Mouse (Mus musculus) limb, embryonic 14.5 days (tissue): ENCODE measurements around the gene Fcgrt. TPM values are rescaled to one million over a fixed set of nuclear protein-coding genes. Genes with fewer than 3 reads are reported as not detected.

Experiments
- ATAC-seq: fragments of 200-750 bp; cut with Nextera tagmentation; 2 replicates; pipeline ENCODE4 v1.8.0; 2017; ENCODE audit warnings: low read depth, moderate number of reproducible peaks, moderate TSS enrichment; ENCODE audit not compliant: low FRiP score
- DNase-seq: peaks from one replicate; pipeline ENCODE4 v3.0.0-alpha.2; 2015; ENCODE audit warnings: low spot score
- H3K27ac ChIP-seq: fragments of 300-500 bp; sonication (generic); replicated peaks from 2 replicates; pipeline ENCODE4 v1.5.1; 2014; ENCODE audit warnings: low read depth, mild to moderate bottlenecking, low read length, moderate library complexity, mixed read lengths
- H3K27me3 ChIP-seq: fragments of 300-500 bp; sonication (generic); 2 replicates; pipeline ENCODE4 v1.6.1; 2014; ENCODE audit warnings: low read length, mixed read lengths; ENCODE audit not compliant: control insufficient read depth, insufficient read depth
- H3K36me3 ChIP-seq: fragments of 300-500 bp; sonication (generic); 2 replicates; pipeline ENCODE4 v1.6.1; 2014; ENCODE audit warnings: mild to moderate bottlenecking, low read length, moderate library complexity, mixed read lengths; ENCODE audit not compliant: control insufficient read depth, insufficient read depth
- H3K4me1 ChIP-seq: fragments of 300-500 bp; sonication (generic); 2 replicates; pipeline ENCODE4 v1.6.1; 2014; ENCODE audit warnings: antibody characterized with exemption, low read length, mixed read lengths; ENCODE audit not compliant: control insufficient read depth, insufficient read depth
- H3K4me2 ChIP-seq: fragments of 300-500 bp; sonication (generic); replicated peaks from 2 replicates; pipeline ENCODE4 v1.6.1; 2014; ENCODE audit warnings: low read depth, mild to moderate bottlenecking, low read length, moderate library complexity; ENCODE audit not compliant: severe bottlenecking
- H3K4me3 ChIP-seq: fragments of 300-500 bp; sonication (generic); replicated peaks from 2 replicates; pipeline ENCODE4 v1.5.1; 2014; ENCODE audit warnings: low read length
- H3K9ac ChIP-seq: fragments of 300-500 bp; sonication (generic); 2 replicates; pipeline ENCODE4 v1.6.1; 2014; ENCODE audit warnings: mild to moderate bottlenecking, low read depth, low read length, moderate library complexity; ENCODE audit not compliant: severe bottlenecking
- H3K9me3 ChIP-seq: fragments of 300-500 bp; sonication (generic); 2 replicates; pipeline ENCODE4 v1.6.1; 2016; ENCODE audit warnings: low read length; ENCODE audit not compliant: control insufficient read depth
- POLR2A ChIP-seq: fragments of 200-500 bp; IDR thresholded peaks from 2 replicates; pipeline ENCODE4 v1.8.0; 2012; ENCODE audit warnings: inconsistent platforms, mild to moderate bottlenecking, moderate library complexity, borderline replicate concordance; ENCODE audit not compliant: insufficient read depth, insufficient read length; ENCODE audit errors: extremely low read depth
- WGBS: fragments of 180-500 bp; shearing (Covaris S2); extraction: QIAGEN DNeasy Blood & Tissue Kit; methylation state at CpG from one replicate; pipeline ENCODE4 v1.1.7; 2014; 5-methylcytosine and 5-hydroxymethylcytosine counted together
- polyA plus RNA-seq, 2 experiments: library from polyadenylated mRNA; depleted of rRNA in 1 of 2; stranded (reverse) in 1 of 2; unstranded in 1 of 2; fragments of >200 nt; fragmentation: Nextera tagmentation in 1 of 2; extraction: Ambion mirVana in 1 of 2; gene quantifications; 2 replicates each; pipeline versions ENCODE4 v1.2.1 to v1.2.3; 2012 to 2014

Gene Fcgrt
- polyA plus RNA-seq, 2 experiments = 56.1 to 88.4 TPM

- Histone ChIP-seq H3K27me3 (no peaks in the 10 kb centered on the region), H3K9ac (no peak overlapping the region), H3K4me3 (no peak overlapping the region), H3K4me2 (no peak overlapping the region), H3K4me1 (peaks cover 12% of the 10 kb centered on the region), H3K9me3 (no peaks in the 10 kb centered on the region), H3K36me3 (no peaks in the 10 kb centered on the region), H3K27ac (no peak overlapping the region)
- ATAC-seq (no peak), DNase-seq (no peak)
- no peak for TF ChIP-seq POLR2A
- 83% methylated on average over 9 of the region's 10 CpGs for WGBS
Observed at GRCm38 (mm10) chr7:45058607-45059571, 44.8 kb downstream of the Fcgrt start.

GRCm38 (mm10) chr7:45056972-45057348, 46.7 kb downstream of the Fcgrt start:
- Histone ChIP-seq H3K9ac (no peak overlapping the region), H3K4me3 (no peak overlapping the region), H3K9me3 (no peaks in the 10 kb centered on the region), H3K27me3 (no peaks in the 10 kb centered on the region), H3K27ac (no peak overlapping the region), H3K4me2 (no peak overlapping the region), H3K4me1 (peaks cover 7% of the 10 kb centered on the region), H3K36me3 (no peaks in the 10 kb centered on the region)
- DNase-seq = no peak
- no peak for ATAC-seq
- TF ChIP-seq POLR2A = no peak

GRCm38 (mm10) chr7:45056329-45056971, 47.2 kb downstream of the Fcgrt start:
- Histone ChIP-seq H3K36me3 (no peaks in the 10 kb centered on the region), H3K4me1 (peaks cover 3% of the 10 kb centered on the region), H3K9ac (no peak overlapping the region), H3K4me3 (no peak overlapping the region), H3K9me3 (no peaks in the 10 kb centered on the region), H3K27me3 (no peaks in the 10 kb centered on the region), H3K4me2 (no peak overlapping the region), H3K27ac (no peak overlapping the region)
- 74% methylated on average over 14 of the region's 14 CpGs for WGBS
- TF ChIP-seq POLR2A = no peak
- DNase-seq (no peak), ATAC-seq (no peak)

GRCm38 (mm10) chr7:45053931-45054510, 49.6 kb downstream of the Fcgrt start:
- Histone ChIP-seq H3K4me1 (peaks cover 7% of the 10 kb centered on the region; the same call in 1 of the 2 replicates), H3K36me3 (peaks cover 18% of the 10 kb centered on the region), H3K27me3 (no peaks in the 10 kb centered on the region), H3K9ac (peak overlapping the region; percentile 90), H3K4me3 (peak overlapping the region; percentile 92), H3K4me2 (peak overlapping the region; percentile 96), H3K27ac (peak overlapping the region; percentile 98), H3K9me3 (no peaks in the 10 kb centered on the region)
- WGBS = under 1% methylated on average over 33 of the region's 33 CpGs
- ATAC-seq = peak; percentile 94
- TF ChIP-seq POLR2A = peak; percentile 79; the same call in 1 of the 2 replicates
- DNase-seq = peak; percentile 98

- Histone ChIP-seq H3K4me2 (peak overlapping the region; percentile 96), H3K27ac (peak overlapping the region; percentile 98), H3K27me3 (no peaks in the 10 kb centered on the region), H3K4me3 (peak overlapping the region; percentile 92), H3K4me1 (peaks cover 7% of the 10 kb centered on the region; the same call in 1 of the 2 replicates), H3K9me3 (no peaks in the 10 kb centered on the region), H3K9ac (peak overlapping the region; percentile 90), H3K36me3 (peaks cover 25% of the 10 kb centered on the region)
- no peak for TF ChIP-seq POLR2A
- ATAC-seq (peak; percentile 51), DNase-seq (peak; percentile 85)
- WGBS = under 1% methylated on average over 33 of the region's 59 CpGs
Observed at GRCm38 (mm10) chr7:45053117-45053930, 50.3 kb downstream of the Fcgrt start.
